Mouse (Mus musculus): Measurements from ENCODE around the gene Gdap2. TPM values are rescaled to one million over a fixed set of nuclear protein-coding genes. Genes with fewer than 3 reads are reported as not detected.
A peak's percentile ranks its signal among the peaks of the same experiment; 100 is the strongest.

The Gdap2 gene
- polyA plus RNA-seq, 1 experiment from 2014 or later, result 35.2 TPM

DNA sequence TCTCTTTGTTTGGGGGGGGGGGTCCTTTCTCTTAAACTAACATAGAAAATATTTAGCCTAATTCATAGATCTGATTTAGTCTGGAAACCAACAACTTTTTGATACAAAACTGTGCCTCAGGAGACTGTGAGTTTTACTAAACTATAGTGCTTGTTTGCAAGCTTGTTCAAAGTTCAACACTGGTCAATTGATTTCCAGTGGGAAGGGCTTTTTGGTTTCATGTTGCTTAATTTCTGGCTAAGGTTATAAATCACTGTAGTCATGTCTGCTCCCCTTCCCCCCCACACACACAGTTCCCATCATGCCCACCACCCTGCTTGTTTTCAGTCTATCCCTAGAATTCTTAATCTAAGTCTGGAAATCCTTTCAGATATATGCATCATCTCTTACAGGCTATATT, 2.8 kb downstream of the Gdap2 start:
- DNase-seq (ENCODE audit: low spot score) (no peak), ATAC-seq (replicated peaks; ENCODE audit: insufficient number of reproducible peaks, low FRiP score, low TSS enrichment, low read depth) (no peak)
- no peaks in the 10 kb centered on the region for H3K36me3 ChIP-seq (replicated peaks; ENCODE audit: control insufficient read depth, insufficient read depth, low read depth, low read length)
- no peaks in the 10 kb centered on the region for H3K4me1 ChIP-seq (ENCODE audit: control insufficient read depth, insufficient read depth, low read length)
- H3K9ac ChIP-seq (replicated peaks; ENCODE audit: low read length), result no peak overlapping the region
- no peak overlapping the region for H3K4me3 ChIP-seq (ENCODE audit: low read depth, low read length)
- no peak overlapping the region for H3K4me2 ChIP-seq (ENCODE audit: low read depth, low read length)
- no peaks in the 10 kb centered on the region for H3K9me3 ChIP-seq (replicated peaks; ENCODE audit: control insufficient read depth, low read length)
- no peak overlapping the region for H3K27ac ChIP-seq (replicated peaks; ENCODE audit: low read depth, low read length)
- no peaks in the 10 kb centered on the region for H3K27me3 ChIP-seq (ENCODE audit: control insufficient read depth, insufficient read depth, low read length)

DNA sequence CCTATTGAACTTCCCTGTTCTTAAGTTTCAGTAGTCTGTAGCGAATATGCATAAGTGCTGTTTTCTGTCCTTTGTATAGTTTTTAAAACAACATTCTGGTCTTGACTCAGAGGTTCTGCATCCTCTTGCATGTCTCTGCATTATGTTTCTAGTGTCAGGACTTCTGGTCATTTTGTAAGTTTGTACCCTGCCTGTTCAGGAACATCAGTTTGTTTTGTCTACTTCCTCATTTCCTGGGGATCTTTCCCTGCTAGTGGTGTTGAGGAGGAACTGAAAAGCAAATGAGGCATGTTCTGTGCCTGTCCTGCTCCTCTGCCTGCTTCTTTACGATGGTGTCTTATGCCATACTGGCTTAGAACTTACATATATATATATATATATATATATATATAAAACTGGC, 13.8 kb downstream of the Gdap2 start:
- Histone ChIP-seq H3K36me3 (replicated peaks; ENCODE audit: control insufficient read depth, insufficient read depth, low read depth, low read length) (no peaks in the 10 kb centered on the region; the same call in 1 of the 2 replicates), H3K4me3 (ENCODE audit: low read depth, low read length) (no peak overlapping the region), H3K9me3 (replicated peaks; ENCODE audit: control insufficient read depth, low read length) (no peaks in the 10 kb centered on the region), H3K4me2 (ENCODE audit: low read depth, low read length) (no peak overlapping the region), H3K27me3 (ENCODE audit: control insufficient read depth, insufficient read depth, low read length) (no peaks in the 10 kb centered on the region), H3K4me1 (ENCODE audit: control insufficient read depth, insufficient read depth, low read length) (no peaks in the 10 kb centered on the region), H3K27ac (replicated peaks; ENCODE audit: low read depth, low read length) (no peak overlapping the region), H3K9ac (replicated peaks; ENCODE audit: low read length) (no peak overlapping the region)
- WGBS, result 91% methylated on average over 2 of the region's 2 CpGs
- DNase-seq (ENCODE audit: low spot score), result no peak
- no peak for ATAC-seq (replicated peaks; ENCODE audit: insufficient number of reproducible peaks, low FRiP score, low TSS enrichment, low read depth)

DNA sequence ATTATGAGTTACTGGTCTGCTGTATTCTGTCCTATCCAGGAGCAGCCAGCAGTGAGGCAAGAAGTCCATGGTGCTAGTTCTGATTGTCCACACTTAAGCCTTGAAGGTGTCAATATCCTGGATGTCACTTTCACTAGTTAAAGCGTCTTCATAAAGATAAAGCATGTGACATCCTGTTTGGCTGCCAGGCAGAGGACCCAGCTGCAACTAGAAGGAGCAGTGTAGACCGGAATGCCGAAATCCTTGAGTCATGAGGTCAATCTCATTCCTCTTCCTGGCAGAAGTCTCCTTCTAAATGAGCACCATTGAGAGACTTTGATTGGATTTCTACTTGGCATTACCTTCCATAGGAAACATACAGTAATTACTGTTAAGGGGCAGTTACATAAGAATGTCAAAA, 18.3 kb downstream of the Gdap2 start:
- DNase-seq (ENCODE audit: low spot score), result no peak
- 76% methylated on average over 3 of the region's 3 CpGs for WGBS
- Histone ChIP-seq H3K27ac (replicated peaks; ENCODE audit: low read depth, low read length) (no peak overlapping the region), H3K9ac (replicated peaks; ENCODE audit: low read length) (no peak overlapping the region), H3K4me2 (ENCODE audit: low read depth, low read length) (no peak overlapping the region), H3K4me3 (ENCODE audit: low read depth, low read length) (no peak overlapping the region), H3K9me3 (replicated peaks; ENCODE audit: control insufficient read depth, low read length) (no peaks in the 10 kb centered on the region), H3K4me1 (ENCODE audit: control insufficient read depth, insufficient read depth, low read length) (no peaks in the 10 kb centered on the region), H3K36me3 (replicated peaks; ENCODE audit: control insufficient read depth, insufficient read depth, low read depth, low read length) (no peaks in the 10 kb centered on the region; the same call in 1 of the 2 replicates), H3K27me3 (ENCODE audit: control insufficient read depth, insufficient read depth, low read length) (no peaks in the 10 kb centered on the region)
- ATAC-seq (replicated peaks; ENCODE audit: insufficient number of reproducible peaks, low FRiP score, low TSS enrichment, low read depth), result no peak

DNA sequence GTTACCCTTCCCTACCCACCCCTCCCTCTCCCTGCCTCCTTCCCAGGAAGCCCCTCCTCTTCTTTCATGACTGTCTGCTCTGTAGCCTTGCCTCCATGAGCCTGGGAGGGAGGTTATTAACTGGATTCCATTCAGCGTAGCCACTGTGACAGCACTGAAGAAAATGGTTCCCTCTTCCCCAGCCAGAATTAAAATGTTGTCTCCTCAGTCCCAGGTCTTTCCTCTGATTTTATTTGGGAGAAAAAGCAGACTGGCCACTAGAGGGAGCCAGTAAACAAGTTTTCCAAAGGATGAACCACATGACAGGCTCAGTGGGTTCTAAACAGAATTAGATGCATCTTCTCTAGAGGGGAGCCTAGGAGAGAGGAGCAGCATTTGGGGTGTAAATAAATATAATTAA, 27.3 kb downstream of the Gdap2 start:
- Histone ChIP-seq H3K27me3 (ENCODE audit: control insufficient read depth, insufficient read depth, low read length) (no peaks in the 10 kb centered on the region), H3K4me3 (ENCODE audit: low read depth, low read length) (no peak overlapping the region), H3K27ac (replicated peaks; ENCODE audit: low read depth, low read length) (no peak overlapping the region), H3K4me2 (ENCODE audit: low read depth, low read length) (no peak overlapping the region), H3K4me1 (ENCODE audit: control insufficient read depth, insufficient read depth, low read length) (no peaks in the 10 kb centered on the region), H3K9ac (replicated peaks; ENCODE audit: low read length) (no peak overlapping the region), H3K36me3 (replicated peaks; ENCODE audit: control insufficient read depth, insufficient read depth, low read depth, low read length) (no peaks in the 10 kb centered on the region; the same call in 1 of the 2 replicates), H3K9me3 (replicated peaks; ENCODE audit: control insufficient read depth, low read length) (no peaks in the 10 kb centered on the region)
- DNase-seq (ENCODE audit: low spot score) (peak; percentile 86), ATAC-seq (replicated peaks; ENCODE audit: insufficient number of reproducible peaks, low FRiP score, low TSS enrichment, low read depth) (peak; percentile 69; the same call in 1 of the 2 replicates)
- WGBS, result 24% methylated on average over 1 of the region's 1 CpGs

DNA sequence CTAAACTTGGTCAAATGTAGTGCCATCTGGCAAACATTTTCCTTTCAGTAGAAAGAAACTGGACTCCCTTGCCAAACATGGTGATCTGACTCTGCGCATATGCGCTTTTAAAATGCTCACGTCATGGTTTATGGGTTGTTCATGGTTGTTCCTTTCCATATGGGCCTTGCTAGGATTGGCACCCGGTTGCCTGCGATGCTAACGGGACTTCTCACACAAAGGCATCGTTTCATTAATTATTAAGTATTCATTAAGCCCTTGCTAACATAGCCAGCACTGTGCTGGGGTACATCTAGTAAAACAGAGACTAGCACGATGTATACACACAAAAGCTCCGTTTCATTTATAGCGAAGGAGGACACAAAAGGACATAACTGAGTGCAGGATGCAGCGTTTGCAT, 27.7 kb downstream of the Gdap2 start:
- Histone ChIP-seq H3K4me3 (ENCODE audit: low read depth, low read length) (no peak overlapping the region), H3K9ac (replicated peaks; ENCODE audit: low read length) (no peak overlapping the region), H3K27me3 (ENCODE audit: control insufficient read depth, insufficient read depth, low read length) (no peaks in the 10 kb centered on the region), H3K4me1 (ENCODE audit: control insufficient read depth, insufficient read depth, low read length) (no peaks in the 10 kb centered on the region), H3K27ac (replicated peaks; ENCODE audit: low read depth, low read length) (no peak overlapping the region), H3K9me3 (replicated peaks; ENCODE audit: control insufficient read depth, low read length) (no peaks in the 10 kb centered on the region), H3K36me3 (replicated peaks; ENCODE audit: control insufficient read depth, insufficient read depth, low read depth, low read length) (no peaks in the 10 kb centered on the region; the same call in 1 of the 2 replicates), H3K4me2 (ENCODE audit: low read depth, low read length) (no peak overlapping the region)
- no peak for DNase-seq (ENCODE audit: low spot score)
- ATAC-seq (replicated peaks; ENCODE audit: insufficient number of reproducible peaks, low FRiP score, low TSS enrichment, low read depth), result peak; percentile 34; the same call in 1 of the 2 replicates
- 87% methylated on average over 11 of the region's 11 CpGs for WGBS

DNA sequence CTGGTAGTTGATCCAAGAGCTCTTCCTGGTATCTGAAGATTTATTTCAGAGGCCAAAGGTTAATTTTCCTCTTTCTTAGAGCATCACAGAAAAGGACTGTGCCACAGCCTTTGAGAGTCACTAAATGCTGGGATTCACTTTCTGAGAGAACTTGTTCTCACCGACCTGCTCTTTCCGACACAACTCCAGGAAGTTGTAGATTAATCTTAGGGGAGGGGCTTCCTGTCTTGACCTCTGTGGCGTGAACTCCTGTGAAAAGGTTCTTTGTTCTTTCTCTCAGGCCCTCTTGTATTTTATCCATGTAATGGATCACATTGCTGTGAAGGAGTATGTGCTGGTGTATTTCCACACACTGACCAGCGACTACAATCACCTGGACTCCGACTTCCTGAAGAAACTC, 32.0 kb downstream of the Gdap2 start:
- WGBS, result 19% methylated on average over 5 of the region's 5 CpGs
- no peaks in the 10 kb centered on the region; the same call in 1 of the 2 replicates for H3K36me3 ChIP-seq (replicated peaks; ENCODE audit: control insufficient read depth, insufficient read depth, low read depth, low read length)
- DNase-seq (ENCODE audit: low spot score) (peak; percentile 44), ATAC-seq (replicated peaks; ENCODE audit: insufficient number of reproducible peaks, low FRiP score, low TSS enrichment, low read depth) (no peak)
- H3K4me3 ChIP-seq (ENCODE audit: low read depth, low read length), result no peak overlapping the region
- H3K9me3 ChIP-seq (replicated peaks; ENCODE audit: control insufficient read depth, low read length), result no peaks in the 10 kb centered on the region
- no peak overlapping the region for H3K4me2 ChIP-seq (ENCODE audit: low read depth, low read length)
- no peak overlapping the region for H3K27ac ChIP-seq (replicated peaks; ENCODE audit: low read depth, low read length)
- H3K9ac ChIP-seq (replicated peaks; ENCODE audit: low read length), result no peak overlapping the region
- H3K27me3 ChIP-seq (ENCODE audit: control insufficient read depth, insufficient read depth, low read length), result no peaks in the 10 kb centered on the region
- H3K4me1 ChIP-seq (ENCODE audit: control insufficient read depth, insufficient read depth, low read length), result no peaks in the 10 kb centered on the region

DNA sequence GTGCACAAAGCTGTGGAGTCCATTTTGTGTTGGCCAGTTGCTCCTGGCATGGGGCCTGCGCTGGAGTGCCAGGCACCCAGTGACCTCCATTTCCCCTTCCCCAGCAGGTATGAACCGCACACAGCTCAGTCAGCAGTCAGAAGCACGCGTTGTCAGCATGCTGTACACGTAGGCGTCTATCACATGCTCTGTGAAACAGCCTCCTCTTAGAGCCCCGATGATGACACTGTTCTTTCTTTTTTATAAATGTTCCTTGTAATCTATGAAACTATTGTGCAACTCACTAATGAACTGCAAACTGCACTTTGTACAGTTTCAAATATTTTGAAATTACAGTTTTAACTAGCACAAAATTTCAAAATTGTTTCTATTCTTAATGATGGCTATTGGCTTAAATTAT, 39.4 kb downstream of the Gdap2 start:
- H3K9me3 ChIP-seq (replicated peaks; ENCODE audit: control insufficient read depth, low read length), result no peaks in the 10 kb centered on the region
- ATAC-seq (replicated peaks; ENCODE audit: insufficient number of reproducible peaks, low FRiP score, low TSS enrichment, low read depth), result no peak
- no peak overlapping the region for H3K4me3 ChIP-seq (ENCODE audit: low read depth, low read length)
- no peak overlapping the region for H3K4me2 ChIP-seq (ENCODE audit: low read depth, low read length)
- no peak for DNase-seq (ENCODE audit: low spot score)
- WGBS, result 83% methylated on average over 7 of the region's 7 CpGs
- H3K9ac ChIP-seq (replicated peaks; ENCODE audit: low read length), result no peak overlapping the region
- no peak overlapping the region for H3K27ac ChIP-seq (replicated peaks; ENCODE audit: low read depth, low read length)
- H3K36me3 ChIP-seq (replicated peaks; ENCODE audit: control insufficient read depth, insufficient read depth, low read depth, low read length), result no peaks in the 10 kb centered on the region; the same call in 1 of the 2 replicates
- H3K27me3 ChIP-seq (ENCODE audit: control insufficient read depth, insufficient read depth, low read length), result no peaks in the 10 kb centered on the region
- no peaks in the 10 kb centered on the region for H3K4me1 ChIP-seq (ENCODE audit: control insufficient read depth, insufficient read depth, low read length)

DNA sequence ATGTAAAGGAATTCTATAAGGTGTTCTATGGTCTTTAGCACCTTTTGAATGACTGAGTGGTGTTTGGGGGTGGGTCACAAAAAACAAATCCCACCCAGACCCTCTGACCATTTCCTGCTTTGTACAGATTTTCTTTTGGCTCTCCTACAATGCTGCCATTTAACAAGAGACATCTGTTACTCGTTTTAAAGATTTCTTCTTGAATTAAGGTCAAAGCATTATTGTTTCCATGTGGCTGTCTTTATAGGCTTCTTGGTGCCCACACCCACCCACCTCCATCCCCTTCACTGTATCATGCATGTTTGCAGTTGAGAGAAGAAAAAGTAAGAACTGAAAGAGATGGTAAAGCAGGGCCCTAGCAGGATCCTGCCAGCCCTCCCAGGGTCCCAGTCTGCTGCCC, 44.8 kb downstream of the Gdap2 start:
- no peaks in the 10 kb centered on the region for H3K36me3 ChIP-seq (replicated peaks; ENCODE audit: control insufficient read depth, insufficient read depth, low read depth, low read length)
- peak; percentile 81 for DNase-seq (ENCODE audit: low spot score)
- H3K9ac ChIP-seq (replicated peaks; ENCODE audit: low read length), result no peak overlapping the region
- H3K4me3 ChIP-seq (ENCODE audit: low read depth, low read length), result no peak overlapping the region
- ATAC-seq (replicated peaks; ENCODE audit: insufficient number of reproducible peaks, low FRiP score, low TSS enrichment, low read depth), result peak; percentile 52; the same call in 1 of the 2 replicates
- H3K27ac ChIP-seq (replicated peaks; ENCODE audit: low read depth, low read length), result no peak overlapping the region
- no peaks in the 10 kb centered on the region for H3K27me3 ChIP-seq (ENCODE audit: control insufficient read depth, insufficient read depth, low read length)
- no peak overlapping the region for H3K4me2 ChIP-seq (ENCODE audit: low read depth, low read length)
- H3K9me3 ChIP-seq (replicated peaks; ENCODE audit: control insufficient read depth, low read length), result no peaks in the 10 kb centered on the region
- WGBS, result 37% methylated on average over 1 of the region's 1 CpGs
- no peaks in the 10 kb centered on the region for H3K4me1 ChIP-seq (ENCODE audit: control insufficient read depth, insufficient read depth, low read length)
